Mouse (Mus musculus): ENCODE measurements around the gene Cacng7. TPM values are rescaled to one million over a fixed set of nuclear protein-coding genes. Genes with fewer than 3 reads are reported as not detected.

The Cacng7 gene
- polyA plus RNA-seq, 1 experiment: 63.7 TPM

DNA sequence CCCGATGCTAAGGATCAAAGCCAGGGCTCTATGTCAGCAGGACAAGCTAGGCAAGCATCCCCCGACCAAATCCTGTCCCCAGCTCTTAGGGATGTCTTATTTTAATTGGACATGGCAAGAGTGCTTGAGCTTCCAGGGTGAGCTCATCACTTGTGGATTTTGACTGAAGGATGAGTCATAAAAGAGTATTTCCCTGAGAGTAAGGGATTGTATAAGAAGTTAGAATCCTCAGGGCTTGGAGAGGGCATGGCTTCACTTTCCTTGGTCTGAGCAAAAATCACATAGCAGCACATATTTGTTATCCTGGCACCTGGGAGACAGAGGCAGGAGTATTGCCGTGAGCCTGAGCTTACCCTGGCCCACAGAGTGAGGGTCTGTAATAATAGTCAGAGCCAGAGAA is 11.9 kb upstream of the Cacng7 start:
- no peak overlapping the region for H3K27ac ChIP-seq (ENCODE audit: insufficient read depth, low read length)
- H3K4me3 ChIP-seq (ENCODE audit: insufficient read depth, low read length): no peak overlapping the region
- peaks cover 7% of the 10 kb centered on the region for H3K4me1 ChIP-seq (ENCODE audit: control insufficient read depth, insufficient read depth, low read length)
- TF ChIP-seq POLR2A (IDR thresholded peaks at IDR 0.05; ENCODE audit: low read depth, low read length) (no peak), CTCF (IDR thresholded peaks at IDR 0.05; ENCODE audit: borderline replicate concordance, insufficient read depth, low read length) (no peak)

DNA sequence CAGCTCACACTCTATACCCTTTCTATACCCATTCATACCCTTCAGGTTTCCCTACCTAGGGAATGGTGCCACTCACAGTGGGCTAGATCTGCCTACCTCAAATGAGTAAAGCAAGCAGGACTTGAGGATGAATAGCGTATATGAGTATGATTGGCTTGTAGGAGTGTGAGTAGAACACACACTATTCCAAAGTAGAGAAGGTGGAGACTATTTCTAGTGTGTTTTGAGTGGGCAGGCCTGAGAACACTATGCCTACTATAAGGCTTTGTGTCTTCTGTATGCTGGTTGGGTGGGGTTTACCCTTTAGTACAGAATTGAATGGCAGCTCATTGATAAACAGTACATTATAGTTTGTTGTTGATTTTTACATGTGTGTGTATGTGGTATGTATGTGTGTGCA is 8.9 kb upstream of the Cacng7 start:
- TF ChIP-seq CTCF (IDR thresholded peaks at IDR 0.05; ENCODE audit: borderline replicate concordance, insufficient read depth, low read length) (no peak), POLR2A (IDR thresholded peaks at IDR 0.05; ENCODE audit: low read depth, low read length) (no peak)
- peaks cover 7% of the 10 kb centered on the region for H3K4me1 ChIP-seq (ENCODE audit: control insufficient read depth, insufficient read depth, low read length)
- no peak overlapping the region for H3K4me3 ChIP-seq (ENCODE audit: insufficient read depth, low read length)
- no peak overlapping the region for H3K27ac ChIP-seq (ENCODE audit: insufficient read depth, low read length)

DNA sequence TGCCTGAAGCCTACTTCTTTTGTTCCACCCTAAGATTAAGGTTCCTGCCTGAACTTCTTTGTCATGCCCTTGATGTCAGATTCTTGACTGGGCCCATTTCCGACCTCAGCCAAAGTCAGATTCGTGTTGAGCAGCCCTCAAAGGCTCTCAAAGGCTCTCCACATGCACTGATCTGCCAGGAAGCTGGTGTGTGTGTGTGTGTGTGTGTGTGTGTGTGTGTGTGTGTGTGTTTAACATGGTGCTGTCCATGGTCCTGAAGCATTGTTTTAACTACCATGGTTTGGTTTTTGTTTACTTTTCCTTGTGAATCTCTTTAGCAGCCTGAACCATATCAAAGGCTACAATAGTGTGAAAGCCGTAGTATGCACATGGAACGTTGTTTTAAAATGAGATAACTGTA is 4.8 kb upstream of the Cacng7 start:
- TF ChIP-seq CTCF (IDR thresholded peaks at IDR 0.05; ENCODE audit: borderline replicate concordance, insufficient read depth, low read length) (no peak), POLR2A (IDR thresholded peaks at IDR 0.05; ENCODE audit: low read depth, low read length) (no peak)
- no peak overlapping the region for H3K27ac ChIP-seq (ENCODE audit: insufficient read depth, low read length)
- H3K4me3 ChIP-seq (ENCODE audit: insufficient read depth, low read length): no peak overlapping the region
- H3K4me1 ChIP-seq (ENCODE audit: control insufficient read depth, insufficient read depth, low read length): no peaks in the 10 kb centered on the region

DNA sequence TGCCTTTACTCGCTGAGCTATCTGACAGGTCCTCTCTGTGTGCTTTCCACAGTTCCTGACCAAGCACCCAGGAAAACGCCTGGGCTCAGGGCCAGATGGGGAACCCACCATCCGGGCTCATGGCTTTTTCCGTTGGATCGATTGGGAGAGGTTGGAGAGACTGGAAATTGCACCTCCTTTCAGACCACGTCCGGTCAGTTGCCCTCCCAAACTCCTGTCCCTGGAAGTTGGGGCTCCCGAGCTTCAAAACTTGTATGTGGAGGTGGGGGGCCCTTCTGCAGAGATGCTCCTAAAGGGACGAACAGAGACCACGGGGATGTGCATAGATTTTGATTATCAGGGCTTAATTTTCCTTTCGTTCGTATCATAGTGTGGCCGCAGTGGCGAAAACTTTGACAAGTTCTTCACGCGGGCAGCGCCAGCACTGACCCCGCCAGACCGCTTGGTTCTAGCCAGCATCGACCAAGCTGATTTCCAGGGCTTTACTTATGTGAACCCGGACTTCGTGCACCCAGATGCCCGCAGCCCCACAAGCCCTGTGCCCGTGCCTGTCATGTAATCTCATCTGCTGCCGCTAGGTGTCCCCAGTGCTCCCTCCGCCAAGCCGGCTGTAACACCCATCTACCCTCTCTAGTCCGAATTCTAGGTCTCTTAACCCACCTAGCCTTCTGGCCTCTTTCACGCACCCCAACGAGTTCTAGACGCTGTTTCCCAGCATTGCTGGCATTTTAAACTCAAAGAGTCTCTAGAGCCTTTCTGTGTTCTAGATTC is 2.8 kb upstream of the Cacng7 start:
- TF ChIP-seq CTCF (IDR thresholded peaks at IDR 0.05; ENCODE audit: borderline replicate concordance, insufficient read depth, low read length) (peak; percentile 96), POLR2A (IDR thresholded peaks at IDR 0.05; ENCODE audit: low read depth, low read length) (no peak)
- no peaks in the 10 kb centered on the region for H3K4me1 ChIP-seq (ENCODE audit: control insufficient read depth, insufficient read depth, low read length)
- H3K4me3 ChIP-seq (ENCODE audit: insufficient read depth, low read length): no peak overlapping the region
- H3K27ac ChIP-seq (ENCODE audit: insufficient read depth, low read length): no peak overlapping the region

DNA sequence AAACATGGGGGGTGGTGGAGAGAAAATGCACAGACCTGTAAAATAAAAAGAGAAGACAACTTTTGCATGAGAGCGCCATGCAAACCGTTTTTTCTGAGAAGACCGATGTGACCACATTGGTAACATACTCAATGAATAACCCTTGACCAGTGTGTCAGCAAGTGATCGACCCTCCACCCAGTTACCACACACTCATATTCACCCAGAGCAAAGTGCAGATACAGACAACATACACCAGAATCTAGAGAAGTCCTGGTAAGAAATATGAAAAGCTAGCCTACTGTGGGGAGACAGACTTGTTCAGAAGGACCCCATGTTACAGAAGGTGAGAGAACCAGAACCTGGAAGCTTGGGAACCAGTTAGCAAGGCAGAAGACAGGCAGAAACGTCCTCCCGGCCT is 1.6 kb upstream of the Cacng7 start:
- Histone ChIP-seq H3K27ac (ENCODE audit: insufficient read depth, low read length) (no peak overlapping the region), H3K4me1 (ENCODE audit: control insufficient read depth, insufficient read depth, low read length) (no peaks in the 10 kb centered on the region), H3K4me3 (ENCODE audit: insufficient read depth, low read length) (no peak overlapping the region)
- TF ChIP-seq POLR2A (IDR thresholded peaks at IDR 0.05; ENCODE audit: low read depth, low read length) (no peak), CTCF (IDR thresholded peaks at IDR 0.05; ENCODE audit: borderline replicate concordance, insufficient read depth, low read length) (no peak)

DNA sequence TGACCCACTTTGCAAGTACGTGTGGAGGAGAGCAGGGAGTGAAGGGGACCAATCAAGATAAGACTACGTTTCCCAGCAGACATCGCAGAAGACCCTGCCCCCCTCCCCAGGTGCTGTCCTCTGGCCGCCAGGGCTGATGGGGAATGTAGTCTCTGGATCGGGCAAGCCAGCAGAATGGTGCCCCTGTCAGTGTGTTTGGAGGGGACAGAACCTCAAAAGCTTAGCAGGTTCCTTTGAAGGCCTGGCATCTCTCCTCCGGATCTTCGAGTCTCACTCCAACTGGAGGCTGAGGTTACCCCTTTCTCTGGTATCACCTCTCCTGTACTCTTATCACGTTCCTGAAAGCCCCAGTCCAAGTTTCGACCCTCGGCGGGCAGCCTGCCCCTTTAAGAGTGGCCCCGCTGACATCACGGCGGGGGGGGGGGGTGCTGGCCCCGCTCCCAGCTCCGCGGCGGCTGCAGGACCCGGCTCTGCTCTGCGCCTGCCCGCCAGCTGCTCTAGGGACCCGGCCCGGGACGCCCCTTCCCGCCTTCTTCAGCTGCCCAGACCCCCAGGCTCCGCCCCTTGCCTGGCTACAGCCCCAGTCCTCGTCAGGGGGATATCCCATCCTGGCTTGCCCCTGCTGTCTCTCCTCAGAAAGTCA is 1.1 kb upstream of the Cacng7 start:
- 0 out of 2 replicates have a peak, but pooled peaks have one; percentile 24 for TF ChIP-seq POLR2A (IDR thresholded peaks at IDR 0.05; ENCODE audit: low read depth, low read length)
- no peak for TF ChIP-seq CTCF (IDR thresholded peaks at IDR 0.05; ENCODE audit: borderline replicate concordance, insufficient read depth, low read length)
- Histone ChIP-seq H3K27ac (ENCODE audit: insufficient read depth, low read length) (no peak overlapping the region), H3K4me1 (ENCODE audit: control insufficient read depth, insufficient read depth, low read length) (no peaks in the 10 kb centered on the region)

DNA sequence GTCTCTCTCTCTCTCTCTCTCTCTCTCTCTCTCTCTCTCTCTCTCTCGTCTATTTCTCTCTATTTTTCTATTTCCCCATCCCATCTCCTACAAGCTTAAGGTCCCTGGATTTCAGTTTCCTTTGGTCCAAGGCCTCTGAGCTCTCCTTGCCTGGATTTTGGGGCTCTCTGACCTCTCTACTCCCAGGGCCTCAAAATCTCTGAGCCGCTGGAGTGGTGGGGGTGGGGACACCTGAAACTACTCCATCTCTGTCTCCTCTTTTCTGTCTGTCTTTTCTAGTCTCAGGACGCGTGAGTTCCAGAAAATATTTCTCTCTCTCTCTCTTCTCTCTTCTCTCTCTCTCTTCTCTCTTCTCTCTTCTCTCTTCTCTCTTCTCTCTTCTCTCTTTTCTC is 535 bp upstream of the Cacng7 start:
- Histone ChIP-seq H3K4me1 (ENCODE audit: control insufficient read depth, insufficient read depth, low read length) (no peaks in the 10 kb centered on the region), H3K4me3 (ENCODE audit: insufficient read depth, low read length) (peak overlapping the region; percentile 27), H3K27ac (ENCODE audit: insufficient read depth, low read length) (no peak overlapping the region; the same call in 1 of the 2 replicates)
- no peak for TF ChIP-seq CTCF (IDR thresholded peaks at IDR 0.05; ENCODE audit: borderline replicate concordance, insufficient read depth, low read length)
- no peak for TF ChIP-seq POLR2A (IDR thresholded peaks at IDR 0.05; ENCODE audit: low read depth, low read length)

More for the DNA sequence above, 1.1 kb upstream of the Cacng7 start:
- H3K4me3 ChIP-seq (ENCODE audit: insufficient read depth, low read length): peak overlapping the region; percentile 27

DNA sequence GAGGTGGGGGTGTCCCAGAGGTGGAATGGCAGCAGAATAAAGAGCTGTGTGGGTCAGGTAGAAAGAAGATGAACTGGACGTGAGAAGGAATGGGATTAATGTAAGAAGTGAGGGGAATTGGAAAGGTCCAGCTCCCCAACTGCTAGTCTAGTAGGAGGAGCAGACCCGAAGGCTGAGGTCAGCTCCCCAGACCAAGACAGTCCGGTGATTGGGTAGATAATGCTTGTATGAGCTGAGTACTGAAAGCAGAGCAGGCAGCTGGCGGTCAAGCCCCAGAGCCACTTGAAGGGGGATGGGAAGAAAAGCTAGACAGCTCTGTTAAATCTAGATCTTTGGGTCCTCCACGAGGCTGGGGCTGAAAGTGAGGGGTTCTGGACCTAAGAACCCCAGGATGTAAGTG is 787 bp downstream of the Cacng7 start:
- H3K27ac ChIP-seq (ENCODE audit: insufficient read depth, low read length): no peak overlapping the region
- no peaks in the 10 kb centered on the region for H3K4me1 ChIP-seq (ENCODE audit: control insufficient read depth, insufficient read depth, low read length)
- no peak for TF ChIP-seq CTCF (IDR thresholded peaks at IDR 0.05; ENCODE audit: borderline replicate concordance, insufficient read depth, low read length)
- no peak for TF ChIP-seq POLR2A (IDR thresholded peaks at IDR 0.05; ENCODE audit: low read depth, low read length)
- peak overlapping the region; percentile 54 for H3K4me3 ChIP-seq (ENCODE audit: insufficient read depth, low read length)

DNA sequence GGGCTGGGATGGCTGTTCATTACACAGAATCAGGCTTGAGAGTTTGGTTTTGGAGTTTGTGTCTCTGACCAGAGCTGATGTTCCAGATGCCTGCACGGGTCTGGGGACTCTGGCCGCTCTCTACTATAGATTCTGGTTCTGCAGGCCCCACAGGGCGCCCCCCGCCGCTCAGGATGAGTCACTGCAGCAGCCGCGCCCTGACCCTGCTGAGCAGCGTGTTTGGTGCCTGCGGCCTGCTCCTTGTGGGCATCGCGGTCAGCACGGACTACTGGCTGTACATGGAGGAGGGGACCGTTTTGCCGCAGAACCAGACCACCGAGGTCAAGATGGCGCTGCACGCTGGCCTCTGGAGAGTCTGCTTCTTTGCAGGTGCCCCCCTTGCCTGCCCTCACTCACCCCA is 3.7 kb downstream of the Cacng7 start:
- TF ChIP-seq CTCF (IDR thresholded peaks at IDR 0.05; ENCODE audit: borderline replicate concordance, insufficient read depth, low read length) (no peak), POLR2A (IDR thresholded peaks at IDR 0.05; ENCODE audit: low read depth, low read length) (no peak)
- no peak overlapping the region for H3K27ac ChIP-seq (ENCODE audit: insufficient read depth, low read length)
- no peak overlapping the region for H3K4me3 ChIP-seq (ENCODE audit: insufficient read depth, low read length)
- no peaks in the 10 kb centered on the region for H3K4me1 ChIP-seq (ENCODE audit: control insufficient read depth, insufficient read depth, low read length)

DNA sequence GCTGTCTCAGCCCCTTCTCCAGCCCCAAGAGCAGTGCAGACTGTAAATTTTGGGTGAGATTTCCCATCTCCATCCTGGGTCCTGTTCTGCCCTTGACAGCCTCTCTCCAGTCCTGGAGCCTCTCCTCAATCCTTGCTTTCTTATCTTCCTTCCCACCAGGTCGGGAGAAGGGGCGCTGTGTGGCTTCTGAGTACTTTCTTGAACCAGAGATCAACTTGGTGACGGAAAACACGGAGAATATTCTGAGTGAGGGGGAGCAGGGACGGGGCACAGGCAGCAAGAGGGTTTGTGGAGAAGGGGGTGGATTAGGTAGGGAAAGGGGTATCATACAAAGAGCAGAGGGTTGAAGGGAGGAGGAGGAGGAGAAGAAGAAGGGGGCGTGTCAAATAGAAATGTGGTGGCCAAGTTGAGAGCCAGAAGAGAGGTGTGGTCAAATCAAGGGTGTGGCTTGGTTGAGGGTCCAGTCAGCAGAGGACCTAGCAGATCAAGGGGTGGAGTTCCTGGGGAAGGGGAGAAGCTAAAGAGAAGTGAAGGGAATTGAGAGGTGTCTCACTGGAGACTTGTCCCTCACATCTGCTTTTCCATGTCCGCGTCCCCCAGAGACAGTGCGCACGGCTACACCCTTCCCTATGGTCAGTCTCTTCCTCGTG is 5.7 kb downstream of the Cacng7 start:
- Histone ChIP-seq H3K27ac (ENCODE audit: insufficient read depth, low read length) (no peak overlapping the region), H3K4me1 (ENCODE audit: control insufficient read depth, insufficient read depth, low read length) (no peaks in the 10 kb centered on the region), H3K4me3 (ENCODE audit: insufficient read depth, low read length) (no peak overlapping the region)
- TF ChIP-seq POLR2A (IDR thresholded peaks at IDR 0.05; ENCODE audit: low read depth, low read length): no peak
- TF ChIP-seq CTCF (IDR thresholded peaks at IDR 0.05; ENCODE audit: borderline replicate concordance, insufficient read depth, low read length): no peak
